Mouse (Mus musculus) brain, embryonic 14.5 days (tissue): ENCODE results near the gene Gm11627.

ENCODE experiments used
- CTCF ChIP-seq: fragments of 200-500 bp; IDR thresholded peaks from 2 replicates; pipeline ENCODE4 v1.5.1; 2012; ENCODE audit warnings: inconsistent platforms, mild to moderate bottlenecking, moderate library complexity, borderline replicate concordance; ENCODE audit not compliant: insufficient read depth, insufficient read length; ENCODE audit errors: extremely low read depth
- POLR2A ChIP-seq: fragments of 200-500 bp; IDR thresholded peaks from 2 replicates; pipeline ENCODE4 v1.6.1; 2012; ENCODE audit warnings: mild to moderate bottlenecking, inconsistent platforms, borderline replicate concordance; ENCODE audit not compliant: poor library complexity, insufficient read depth, insufficient read length, severe bottlenecking; ENCODE audit errors: extremely low read depth

- TF ChIP-seq CTCF (no peak), POLR2A (no peak)
Measured at GRCm38 (mm10) chr11:102558704-102559103, 20.6 kb downstream of the Gm11627 start.
